Mouse (Mus musculus) MEL (cell line): ENCODE results near the gene Cdh13.
A peak's percentile ranks its signal among the peaks of the same experiment; 100 is the strongest.

Source experiments
- CHD2 ChIP-seq: IDR thresholded peaks from 2 replicates; pipeline ENCODE4 v1.6.1; 2011; ENCODE audit warnings: low read length, improper control_type of control experiment
- CTCF ChIP-seq, 3 experiments: IDR thresholded peaks in 2 of 3; conservative IDR thresholded peaks in 1 of 3; 2 replicates each; pipeline ENCODE4 v1.5.1; 2011 to 2012; ENCODE audit warnings: low read length in 3 of 3, low read depth in 2 of 3, mild to moderate bottlenecking in 2 of 3, improper control_type of control experiment in 1 of 3, inconsistent platforms in 1 of 3, mixed read lengths in 1 of 3, moderate library complexity in 1 of 3; ENCODE audit not compliant: control insufficient read depth in 1 of 3, insufficient read depth in 1 of 3, poor library complexity in 1 of 3, severe bottlenecking in 1 of 3
- ELF1 ChIP-seq: IDR thresholded peaks from 2 replicates; pipeline ENCODE4 v1.6.1; 2014; ENCODE audit warnings: low read depth, mild to moderate bottlenecking, inconsistent platforms, low read length, improper control_type of control experiment, moderate library complexity
- EP300 ChIP-seq, 2 experiments: IDR thresholded peaks; 2 replicates each; pipeline ENCODE4 v1.6.1; 2011; ENCODE audit warnings: improper control_type of control experiment in 2 of 2, low read length in 2 of 2, low read depth in 1 of 2, mild to moderate bottlenecking in 1 of 2
- ETS1 ChIP-seq: IDR thresholded peaks from 2 replicates; pipeline ENCODE4 v1.6.1; 2012; ENCODE audit warnings: low read depth, mild to moderate bottlenecking, inconsistent platforms, low read length, improper control_type of control experiment, moderate library complexity
- KAT2A ChIP-seq: conservative IDR thresholded peaks from 2 replicates; pipeline ENCODE4 v1.6.1; 2012; ENCODE audit warnings: low read depth, low read length, improper control_type of control experiment, inconsistent platforms
- MAX ChIP-seq: IDR thresholded peaks from 2 replicates; pipeline ENCODE4 v1.6.1; 2011; ENCODE audit warnings: low read length, improper control_type of control experiment
- MEF2A ChIP-seq: IDR thresholded peaks from 2 replicates; pipeline ENCODE4 v1.6.1; 2014; ENCODE audit warnings: low read depth, mild to moderate bottlenecking, inconsistent platforms, low read length, improper control_type of control experiment; ENCODE audit not compliant: poor library complexity, insufficient replicate concordance, severe bottlenecking; ENCODE audit errors: extremely low read depth
- POLR2A ChIP-seq, 2 experiments: IDR thresholded peaks; 2 replicates each; pipeline ENCODE4 v1.6.1; 2011 to 2012; ENCODE audit warnings: low read length in 2 of 2, mild to moderate bottlenecking in 2 of 2, control low read depth in 1 of 2, improper control_type of control experiment in 1 of 2, low read depth in 1 of 2, moderate library complexity in 1 of 2; ENCODE audit not compliant: control insufficient read depth in 1 of 2, insufficient read depth in 1 of 2, poor library complexity in 1 of 2
- SIN3A ChIP-seq: IDR thresholded peaks from 2 replicates; pipeline ENCODE4 v1.6.1; 2012; ENCODE audit warnings: low read length, improper control_type of control experiment, inconsistent platforms
- SMC3 ChIP-seq: IDR thresholded peaks from 2 replicates; pipeline ENCODE4 v1.6.1; 2011; ENCODE audit warnings: low read depth, low read length, improper control_type of control experiment
- TAL1 ChIP-seq: IDR thresholded peaks from 2 replicates; pipeline ENCODE4 v1.6.1; 2012; ENCODE audit warnings: mild to moderate bottlenecking, inconsistent platforms, low read length, moderate library complexity, mixed read lengths
- TCF12 ChIP-seq: IDR thresholded peaks from 2 replicates; pipeline ENCODE4 v1.6.1; 2014; ENCODE audit warnings: low read depth, mild to moderate bottlenecking, inconsistent platforms, low read length, improper control_type of control experiment, moderate library complexity
- ZMIZ1 ChIP-seq: IDR thresholded peaks from 2 replicates; pipeline ENCODE4 v1.6.1; 2012; ENCODE audit warnings: low read depth, mild to moderate bottlenecking, inconsistent platforms, low read length, improper control_type of control experiment, moderate library complexity

DNA sequence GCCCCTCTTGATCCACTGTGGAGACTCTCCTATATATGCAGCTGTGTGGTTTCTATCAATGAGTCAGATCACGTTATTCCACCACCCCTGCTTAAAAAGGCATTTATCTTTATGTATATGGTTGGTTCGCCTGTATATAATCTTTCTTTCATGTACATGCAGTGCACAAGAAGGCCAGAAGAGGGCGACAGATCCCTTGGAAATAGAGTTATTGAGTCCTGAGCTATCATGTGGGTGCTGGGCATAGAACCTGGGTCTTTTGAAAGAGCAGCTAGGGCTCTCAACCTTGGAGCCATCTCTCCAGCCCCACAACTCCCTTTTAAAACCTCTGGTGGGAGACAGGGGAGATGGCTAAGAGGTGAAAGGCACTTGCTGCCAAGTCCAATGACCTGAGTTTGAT, 1027.9 kb downstream of the Cdh13 start:
- TF ChIP-seq CTCF (IDR thresholded peaks at IDR 0.05 in 2 of 3, conservative IDR thresholded peaks at IDR 0.05 in 1 of 3; ENCODE audit: control insufficient read depth in 1 of 3, insufficient read depth in 1 of 3, low read depth in 2 of 3, low read length in 3 of 3, poor library complexity in 1 of 3, severe bottlenecking in 1 of 3) (peak; percentile 34 to 68 (median 67); a peak in 5 of 6 replicates), EP300 (IDR thresholded peaks at IDR 0.05; ENCODE audit: low read depth in 1 of 2, low read length in 2 of 2) (no peak), MAX (no peak), ZMIZ1 (no peak), TCF12 (no peak), TAL1 (no peak), CHD2 (no peak), SIN3A (no peak), POLR2A (IDR thresholded peaks at IDR 0.05; ENCODE audit: control insufficient read depth in 1 of 2, insufficient read depth in 1 of 2, low read depth in 1 of 2, low read length in 2 of 2, poor library complexity in 1 of 2) (no peak), MEF2A (no peak), SMC3 (peak; percentile 66), KAT2A (no peak), ETS1 (no peak), ELF1 (no peak)
